ENCODE assay signal across 27 mouse cellular contexts in the genomic region with DNA sequence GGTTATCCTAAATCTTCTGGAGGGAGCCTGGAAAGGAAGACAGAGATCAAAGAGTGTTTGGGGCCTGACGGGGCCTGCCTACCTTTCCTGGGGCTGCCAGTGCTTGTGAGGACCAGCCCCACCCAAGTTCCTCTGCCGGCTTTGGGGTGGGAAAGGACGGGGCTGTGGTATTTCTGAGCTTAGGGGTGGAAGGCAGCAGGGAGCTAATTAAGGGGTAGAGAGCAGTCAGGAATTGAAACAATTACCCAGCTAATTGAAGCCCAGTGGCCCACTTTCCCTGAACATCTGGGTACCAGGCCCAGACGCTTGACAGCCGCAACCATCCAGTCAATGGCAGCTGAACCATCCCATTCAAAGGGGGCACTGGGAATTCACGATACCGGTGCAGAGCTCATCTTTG.
A peak's percentile ranks its signal among the peaks of the same experiment; 100 is the strongest.
DNase-seq lines count a peak whose midpoint lies in the region; ATAC-seq lines count a peak whose summit lies in the region.
"Had no signal": no experiment of that assay in that cellular context is flagged by ENCODE, and none has a peak within 500 bp of the region (broad histone marks: within the 10 kb centered on the region; RNA-seq: fewer than 3 reads in every experiment).

No protein-coding gene starts in this region.

- no peak overlapping the region for H3K27ac ChIP-seq in midbrain, embryonic 11.5 days (ENCODE audit: low read depth, low read length)
- no peak overlapping the region for H3K27ac ChIP-seq in midbrain, embryonic 10.5 days (replicated peaks)
- no peak overlapping the region for H3K27ac ChIP-seq in hindbrain, embryonic 16.5 days (ENCODE audit: low read depth, low read length)
- H3K27ac ChIP-seq: embryonic facial prominence, embryonic 13.5 days; intestine, embryonic 15.5 days; liver, embryonic 13.5 days; neural tube, embryonic 15.5 days; stomach, embryonic 15.5 days had no signal

- no peak overlapping the region for H3K4me2 ChIP-seq in midbrain, embryonic 11.5 days
- no peak overlapping the region for H3K4me2 ChIP-seq in hindbrain, embryonic 16.5 days (ENCODE audit: low read length)
- H3K4me2 ChIP-seq: embryonic facial prominence, embryonic 13.5 days; heart, embryonic 11.5 days; intestine, embryonic 15.5 days; liver, embryonic 13.5 days; lung, embryonic 14.5 days; neural tube, embryonic 15.5 days; stomach, embryonic 15.5 days had no signal

- no peaks in the 10 kb centered on the region for H3K27me3 ChIP-seq in midbrain, embryonic 11.5 days (ENCODE audit: control insufficient read depth, insufficient read depth, low read length)
- H3K27me3 ChIP-seq in midbrain, embryonic 10.5 days (ENCODE audit: low read depth, poor library complexity, severe bottlenecking): no peaks in the 10 kb centered on the region
- H3K27me3 ChIP-seq in hindbrain, embryonic 16.5 days (replicated peaks; ENCODE audit: control insufficient read depth, insufficient read depth, low read length): no peaks in the 10 kb centered on the region
- H3K27me3 ChIP-seq: embryonic facial prominence, embryonic 13.5 days; intestine, embryonic 15.5 days; liver, embryonic 13.5 days; neural tube, embryonic 15.5 days; stomach, embryonic 15.5 days had no signal

- H3K4me3 ChIP-seq in midbrain, embryonic 11.5 days (ENCODE audit: low read depth, low read length): no peak overlapping the region
- H3K4me3 ChIP-seq in midbrain, embryonic 10.5 days: no peak overlapping the region
- no peak overlapping the region for H3K4me3 ChIP-seq in hindbrain, embryonic 16.5 days (ENCODE audit: low read length)
- H3K4me3 ChIP-seq: embryonic facial prominence, embryonic 13.5 days; intestine, embryonic 15.5 days; liver, embryonic 13.5 days; neural tube, embryonic 15.5 days; stomach, embryonic 15.5 days had no signal

- no peak for ATAC-seq in midbrain, embryonic 11.5 days (ENCODE audit: low FRiP score)
- ATAC-seq in hindbrain, embryonic 16.5 days: 0 out of 2 replicates have a peak, but pooled peaks have one; percentile 19
- ATAC-seq: activated CD4-positive, CD25-positive, alpha-beta regulatory T cell, adult 4 months; forebrain, postnatal 0 days; intestine, embryonic 15.5 days had no signal

- H3K9me3 ChIP-seq in midbrain, embryonic 11.5 days (ENCODE audit: control insufficient read depth, low read length): no peaks in the 10 kb centered on the region
- no peaks in the 10 kb centered on the region for H3K9me3 ChIP-seq in midbrain, embryonic 10.5 days (replicated peaks)
- no peaks in the 10 kb centered on the region for H3K9me3 ChIP-seq in hindbrain, embryonic 16.5 days (ENCODE audit: control insufficient read depth, low read length)
- H3K9me3 ChIP-seq: embryonic facial prominence, embryonic 13.5 days; intestine, embryonic 15.5 days; liver, embryonic 13.5 days; neural tube, embryonic 15.5 days; stomach, embryonic 15.5 days had no signal

- DNase-seq in embryo, embryonic 10 days (ENCODE audit: low spot score): peak; percentile 32
- DNase-seq in embryo, embryonic 9.5 days (ENCODE audit: extremely low spot score): no peak
- DNase-seq in midbrain, embryonic 11.5 days (ENCODE audit: low spot score, missing footprints): peak; percentile 83
- DNase-seq in midbrain, embryonic 10.5 days (ENCODE audit: low spot score): no peak
- peak; percentile 30 for DNase-seq in retina, postnatal 1 day
- DNase-seq in spleen, postnatal 10 days (ENCODE audit: low spot score in 2 of 2): no peak
- DNase-seq in right cerebral cortex, postnatal 14 days: no peak
- DNase-seq: adrenal gland, postnatal 10 days; cerebellum, adult 2 months; cerebellum, postnatal 25 days; forebrain, postnatal 0 days; gastrocnemius, postnatal 14 days; heart, adult 11 months; kidney, adult 8-10 months; kidney, postnatal 10 days; liver, embryonic 13.5 days; lung, embryonic 14.5 days; right cerebral cortex, postnatal 25 days; spleen, adult 18-20 months; thymus, postnatal 36 days had no signal

- 63% methylated on average over 7 of the region's 7 CpGs for WGBS in midbrain, embryonic 11.5 days
- 75% methylated on average over 7 of the region's 7 CpGs for WGBS in midbrain, embryonic 10.5 days
- 43% methylated on average over 7 of the region's 7 CpGs for WGBS in hindbrain, embryonic 16.5 days

- H3K36me3 ChIP-seq in midbrain, embryonic 11.5 days (ENCODE audit: control insufficient read depth, insufficient read depth, low read length): no peaks in the 10 kb centered on the region
- no peaks in the 10 kb centered on the region for H3K36me3 ChIP-seq in midbrain, embryonic 10.5 days
- no peaks in the 10 kb centered on the region for H3K36me3 ChIP-seq in hindbrain, embryonic 16.5 days (ENCODE audit: control insufficient read depth, insufficient read depth, low read length)
- H3K36me3 ChIP-seq: embryonic facial prominence, embryonic 13.5 days; intestine, embryonic 15.5 days; liver, embryonic 13.5 days; neural tube, embryonic 15.5 days; stomach, embryonic 15.5 days had no signal

- no peaks in the 10 kb centered on the region for H3K4me1 ChIP-seq in midbrain, embryonic 11.5 days (ENCODE audit: control insufficient read depth, insufficient read depth, low read length)
- peaks cover 5% of the 10 kb centered on the region for H3K4me1 ChIP-seq in midbrain, embryonic 10.5 days
- no peaks in the 10 kb centered on the region for H3K4me1 ChIP-seq in hindbrain, embryonic 16.5 days (ENCODE audit: control insufficient read depth, insufficient read depth, low read depth, low read length)
- H3K4me1 ChIP-seq: intestine, embryonic 15.5 days; stomach, embryonic 15.5 days had no signal

- no peak overlapping the region for H3K9ac ChIP-seq in midbrain, embryonic 11.5 days (ENCODE audit: low read length)
- H3K9ac ChIP-seq in hindbrain, embryonic 16.5 days (ENCODE audit: low read depth, low read length): no peak overlapping the region
- H3K9ac ChIP-seq: embryonic facial prominence, embryonic 13.5 days; forebrain, postnatal 0 days; intestine, embryonic 15.5 days; liver, embryonic 13.5 days; lung, embryonic 14.5 days; neural tube, embryonic 15.5 days; stomach, embryonic 15.5 days had no signal

Comparison
In these comparisons a context has a peak if more than half of its experiments do, and no peak if none do; other contexts are left out.
1. DNase-seq: peak in embryo, embryonic 10 days (single experiment), midbrain, embryonic 11.5 days (single experiment) and retina, postnatal 1 day (single experiment); none in embryo, embryonic 9.5 days (single experiment), midbrain, embryonic 10.5 days (single experiment), spleen, postnatal 10 days (0 of 2) and right cerebral cortex, postnatal 14 days (single experiment).